Mouse (Mus musculus): ENCODE measurements around the gene Gm16503. TPM values are rescaled to one million over a fixed set of nuclear protein-coding genes. Genes with fewer than 3 reads are reported as not detected.
"Not testable (repeated sequence)": the region's sequence is repeated elsewhere in the genome, so short reads cannot be mapped to it uniquely, and the experiment has no call there.

The Gm16503 gene
- total and polyA plus RNA-seq, 2 experiments: not detected

GRCm38 (mm10) chr4:147559096-147559495 is 19.1 kb downstream of the Gm16503 start:
- DNase-seq (ENCODE audit: extremely low read depth, low read depth, low spot score): peak; percentile 43
- H3K27ac ChIP-seq (replicated peaks; ENCODE audit: insufficient read depth, low read depth, low read length); H3K27me3 ChIP-seq (ENCODE audit: control insufficient read depth, insufficient read depth, low read length); H3K79me2 ChIP-seq (ENCODE audit: control insufficient read depth, insufficient read depth, low read length); H3K4me1 ChIP-seq (ENCODE audit: control insufficient read depth, insufficient read depth, low read length); H3K36me3 ChIP-seq (ENCODE audit: control insufficient read depth, insufficient read depth, low read length); H3K9ac ChIP-seq (ENCODE audit: low read depth, low read length); H3K4me3 ChIP-seq (ENCODE audit: insufficient read depth, low read depth, low read length): not testable (repeated sequence)
- WGBS: 44% methylated on average over 1 of the region's 1 CpGs

GRCm38 (mm10) chr4:147565426-147566220 is 25.6 kb downstream of the Gm16503 start:
- 66% methylated on average over 6 of the region's 6 CpGs for WGBS
- Histone ChIP-seq H3K9ac (ENCODE audit: low read depth, low read length) (no peak overlapping the region), H3K27ac (replicated peaks; ENCODE audit: insufficient read depth, low read depth, low read length) (no peak overlapping the region), H3K79me2 (ENCODE audit: control insufficient read depth, insufficient read depth, low read length) (no peaks in the 10 kb centered on the region), H3K36me3 (ENCODE audit: control insufficient read depth, insufficient read depth, low read length) (no peaks in the 10 kb centered on the region), H3K27me3 (ENCODE audit: control insufficient read depth, insufficient read depth, low read length) (no peaks in the 10 kb centered on the region), H3K4me1 (ENCODE audit: control insufficient read depth, insufficient read depth, low read length) (no peaks in the 10 kb centered on the region), H3K4me3 (ENCODE audit: insufficient read depth, low read depth, low read length) (no peak overlapping the region)
- no peak for DNase-seq (ENCODE audit: extremely low read depth, low read depth, low spot score)
- TF ChIP-seq CTCF (IDR thresholded peaks at IDR 0.05; ENCODE audit: low read depth, low read length): no peak

- H3K36me3 ChIP-seq (ENCODE audit: control insufficient read depth, insufficient read depth, low read length); H3K79me2 ChIP-seq (ENCODE audit: control insufficient read depth, insufficient read depth, low read length); H3K4me3 ChIP-seq (ENCODE audit: insufficient read depth, low read depth, low read length); H3K4me1 ChIP-seq (ENCODE audit: control insufficient read depth, insufficient read depth, low read length); H3K27me3 ChIP-seq (ENCODE audit: control insufficient read depth, insufficient read depth, low read length); DNase-seq (ENCODE audit: extremely low read depth, low read depth, low spot score); H3K9ac ChIP-seq (ENCODE audit: low read depth, low read length); H3K27ac ChIP-seq (replicated peaks; ENCODE audit: insufficient read depth, low read depth, low read length): not testable (repeated sequence)
- 74% methylated on average over 8 of the region's 8 CpGs for WGBS
Observed at GRCm38 (mm10) chr4:147571156-147571555, 31.1 kb downstream of the Gm16503 start.

GRCm38 (mm10) chr4:147579371-147579770 is 39.4 kb downstream of the Gm16503 start:
- H3K27me3 ChIP-seq (ENCODE audit: control insufficient read depth, insufficient read depth, low read length); DNase-seq (ENCODE audit: extremely low read depth, low read depth, low spot score); H3K4me1 ChIP-seq (ENCODE audit: control insufficient read depth, insufficient read depth, low read length); H3K9ac ChIP-seq (ENCODE audit: low read depth, low read length); H3K36me3 ChIP-seq (ENCODE audit: control insufficient read depth, insufficient read depth, low read length); H3K4me3 ChIP-seq (ENCODE audit: insufficient read depth, low read depth, low read length); H3K27ac ChIP-seq (replicated peaks; ENCODE audit: insufficient read depth, low read depth, low read length); H3K79me2 ChIP-seq (ENCODE audit: control insufficient read depth, insufficient read depth, low read length): not testable (repeated sequence)
- WGBS: 85% methylated on average over 4 of the region's 4 CpGs

- Histone ChIP-seq H3K4me3 (ENCODE audit: insufficient read depth, low read depth, low read length) (no peak overlapping the region), H3K27ac (replicated peaks; ENCODE audit: insufficient read depth, low read depth, low read length) (no peak overlapping the region), H3K27me3 (ENCODE audit: control insufficient read depth, insufficient read depth, low read length) (no peaks in the 10 kb centered on the region; the same call in 1 of the 2 replicates), H3K9ac (ENCODE audit: low read depth, low read length) (no peak overlapping the region), H3K36me3 (ENCODE audit: control insufficient read depth, insufficient read depth, low read length) (no peaks in the 10 kb centered on the region), H3K79me2 (ENCODE audit: control insufficient read depth, insufficient read depth, low read length) (no peaks in the 10 kb centered on the region), H3K4me1 (ENCODE audit: control insufficient read depth, insufficient read depth, low read length) (no peaks in the 10 kb centered on the region)
- 47% methylated on average over 1 of the region's 1 CpGs for WGBS
- TF ChIP-seq CTCF (IDR thresholded peaks at IDR 0.05; ENCODE audit: low read depth, low read length): no peak
- no peak for TF ChIP-seq POLR2A (IDR thresholded peaks at IDR 0.05; ENCODE audit: extremely low read depth, insufficient read depth, low read length)
- no peak for DNase-seq (ENCODE audit: extremely low read depth, low read depth, low spot score)
Observed at GRCm38 (mm10) chr4:147586511-147587473, 46.8 kb downstream of the Gm16503 start.

Other genes starting within 250 kb of the Gm16503 start
- not detected in 2 replicates for gene Zfp988, start 234.5 kb upstream of the Gm16503 start, total RNA-seq (2014; rRNA removed)
- gene Zfp988, start 234.5 kb upstream of the Gm16503 start, polyA plus RNA-seq (2012; rRNA removed): not detected in 2 replicates
- gene Zfp978, start 178.9 kb upstream of the Gm16503 start, total RNA-seq (2014; rRNA removed): not detected in 2 replicates
- gene Zfp978, start 178.9 kb upstream of the Gm16503 start, polyA plus RNA-seq (2012; rRNA removed): not detected in 2 replicates
- gene Zfp982, start 47.8 kb upstream of the Gm16503 start, total RNA-seq (2014; rRNA removed): 1.3 and 3.1 TPM in 2 replicates
- 0.07 and 0.13 TPM in 2 replicates for gene Zfp982, start 47.8 kb upstream of the Gm16503 start, polyA plus RNA-seq (2012; rRNA removed)
- gene Zfp985, start 13.1 kb downstream of the Gm16503 start, total RNA-seq (2014; rRNA removed): not detected in 2 replicates
- gene Zfp985, start 13.1 kb downstream of the Gm16503 start, polyA plus RNA-seq (2012; rRNA removed): not detected in 2 replicates
- 0.09 and 0.13 TPM in 2 replicates for gene Zfp979, start 102.3 kb downstream of the Gm16503 start, total RNA-seq (2014; rRNA removed)
- gene Zfp979, start 102.3 kb downstream of the Gm16503 start, polyA plus RNA-seq (2012; rRNA removed): not detected in 2 replicates
- gene Zfp534, start 162.3 kb downstream of the Gm16503 start, total RNA-seq (2014; rRNA removed): not detected in 2 replicates
- gene Zfp534, start 162.3 kb downstream of the Gm16503 start, polyA plus RNA-seq (2012; rRNA removed): not detected in 2 replicates

Measured in liver, adult 2 months (tissue).